11 mouse cellular contexts compared by ENCODE assay signal in genomic region chr11:49938258-49939164, GRCm38 (mm10). TPM values are rescaled to one million over a fixed set of nuclear protein-coding genes. Genes with fewer than 3 reads are reported as not detected.
DNase-seq lines count a peak whose midpoint lies in the region; ATAC-seq and TF ChIP-seq lines count a peak whose summit lies in the region.
"Had no signal": no experiment of that assay in that cellular context is flagged by ENCODE, and none has a peak within 500 bp of the region (broad histone marks: within the 10 kb centered on the region; RNA-seq: fewer than 3 reads in every experiment).

No protein-coding gene starts in this region.

- TF ChIP-seq EP300 in lung, postnatal 0 days (IDR thresholded peaks at IDR 0.05): peak; percentile 39; the same call in 1 of the 2 replicates

- H3K36me3 ChIP-seq in kidney, adult 2 months (ENCODE audit: control insufficient read depth, insufficient read depth, low read length): no peaks in the 10 kb centered on the region
- H3K36me3 ChIP-seq in kidney, embryonic 14.5 days (ENCODE audit: control insufficient read depth, insufficient read depth, low read length): no peaks in the 10 kb centered on the region
- no peaks in the 10 kb centered on the region for H3K36me3 ChIP-seq in kidney, postnatal 0 days (ENCODE audit: insufficient read depth, low read length)
- H3K36me3 ChIP-seq in lung, postnatal 0 days (ENCODE audit: insufficient read depth, low read length): no peaks in the 10 kb centered on the region
- no peaks in the 10 kb centered on the region for H3K36me3 ChIP-seq in stomach, embryonic 16.5 days (ENCODE audit: control insufficient read depth, insufficient read depth, low read length)
- H3K36me3 ChIP-seq: embryonic facial prominence, embryonic 12.5 days; G1E had no signal

- H3K4me1 ChIP-seq in kidney, adult 2 months (ENCODE audit: control insufficient read depth, insufficient read depth, low read length): no peaks in the 10 kb centered on the region
- H3K4me1 ChIP-seq in kidney, embryonic 14.5 days (ENCODE audit: control insufficient read depth, insufficient read depth, low read length): no peaks in the 10 kb centered on the region
- no peaks in the 10 kb centered on the region for H3K4me1 ChIP-seq in kidney, postnatal 0 days (replicated peaks; ENCODE audit: insufficient read depth, low read length)
- no peaks in the 10 kb centered on the region for H3K4me1 ChIP-seq in lung, postnatal 0 days (ENCODE audit: insufficient read depth, low read depth, low read length)
- no peaks in the 10 kb centered on the region for H3K4me1 ChIP-seq in stomach, embryonic 16.5 days (ENCODE audit: control insufficient read depth, insufficient read depth, low read length)

- H3K27ac ChIP-seq in kidney, adult 2 months (ENCODE audit: insufficient read depth, low read depth, low read length): no peak overlapping the region
- no peak overlapping the region for H3K27ac ChIP-seq in kidney, embryonic 14.5 days (ENCODE audit: low read depth, low read length)
- no peak overlapping the region for H3K27ac ChIP-seq in kidney, postnatal 0 days
- no peak overlapping the region for H3K27ac ChIP-seq in lung, postnatal 0 days (ENCODE audit: low read length)
- no peak overlapping the region for H3K27ac ChIP-seq in stomach, embryonic 16.5 days (ENCODE audit: low read length)
- H3K27ac ChIP-seq: embryonic facial prominence, embryonic 12.5 days had no signal

- DNase-seq in kidney, adult 2 months: peak; percentile 7
- DNase-seq in cerebellum, postnatal 36 days: peak; percentile 69 to 79
- no peak for DNase-seq in kidney, postnatal 0 days (ENCODE audit: low spot score)
- peak; percentile 36 for DNase-seq in lung, postnatal 0 days (ENCODE audit: low spot score)
- no peak for DNase-seq in ovary, adult 18-20 months (ENCODE audit: low spot score)
- no peak for DNase-seq in B cell, adult 2 months

- H3K9me3 ChIP-seq in kidney, embryonic 14.5 days (ENCODE audit: control insufficient read depth, low read length): no peaks in the 10 kb centered on the region
- H3K9me3 ChIP-seq in kidney, postnatal 0 days (replicated peaks; ENCODE audit: low read length): no peaks in the 10 kb centered on the region
- H3K9me3 ChIP-seq in lung, postnatal 0 days (ENCODE audit: low read length): no peaks in the 10 kb centered on the region
- H3K9me3 ChIP-seq in stomach, embryonic 16.5 days (replicated peaks; ENCODE audit: control insufficient read depth, low read length): no peaks in the 10 kb centered on the region
- H3K9me3 ChIP-seq: embryonic facial prominence, embryonic 12.5 days; G1E had no signal

- no peaks in the 10 kb centered on the region for H3K27me3 ChIP-seq in kidney, adult 2 months (replicated peaks; ENCODE audit: control insufficient read depth, insufficient read depth, low read length)
- no peaks in the 10 kb centered on the region for H3K27me3 ChIP-seq in kidney, embryonic 14.5 days (ENCODE audit: control insufficient read depth, insufficient read depth, low read length)
- no peaks in the 10 kb centered on the region for H3K27me3 ChIP-seq in kidney, postnatal 0 days (ENCODE audit: insufficient read depth, low read length)
- no peaks in the 10 kb centered on the region for H3K27me3 ChIP-seq in lung, postnatal 0 days (replicated peaks; ENCODE audit: insufficient read depth, low read length)
- H3K27me3 ChIP-seq in stomach, embryonic 16.5 days (ENCODE audit: control insufficient read depth, insufficient read depth, low read length): no peaks in the 10 kb centered on the region
- H3K27me3 ChIP-seq: embryonic facial prominence, embryonic 12.5 days had no signal

- no peak for TF ChIP-seq CTCF in kidney, adult 2 months (conservative IDR thresholded peaks at IDR 0.05; ENCODE audit: insufficient read depth, insufficient read length, low read depth, low read length)
- TF ChIP-seq CTCF in kidney, postnatal 0 days (IDR thresholded peaks at IDR 0.05; ENCODE audit: low read depth): no peak
- TF ChIP-seq CTCF in lung, postnatal 0 days (IDR thresholded peaks at IDR 0.05): no peak

- 46% methylated on average over 4 of the region's 4 CpGs for WGBS in kidney, adult 2 months
- 46% methylated on average over 4 of the region's 4 CpGs for WGBS in kidney, embryonic 14.5 days
- 44% methylated on average over 4 of the region's 4 CpGs for WGBS in kidney, postnatal 0 days
- 61% methylated on average over 4 of the region's 4 CpGs for WGBS in lung, postnatal 0 days
- 61% methylated on average over 4 of the region's 4 CpGs for WGBS in stomach, embryonic 16.5 days

- no peak overlapping the region for H3K4me3 ChIP-seq in kidney, adult 2 months (ENCODE audit: insufficient read depth, low read depth, low read length)
- no peak overlapping the region for H3K4me3 ChIP-seq in kidney, embryonic 14.5 days (ENCODE audit: low read length)
- no peak overlapping the region for H3K4me3 ChIP-seq in kidney, postnatal 0 days (replicated peaks; ENCODE audit: low read depth, low read length)
- H3K4me3 ChIP-seq in lung, postnatal 0 days (ENCODE audit: low read depth, low read length): no peak overlapping the region
- no peak overlapping the region for H3K4me3 ChIP-seq in stomach, embryonic 16.5 days (replicated peaks; ENCODE audit: low read length)
- H3K4me3 ChIP-seq: embryonic facial prominence, embryonic 12.5 days; myocyte had no signal

- no peak overlapping the region for H3K4me2 ChIP-seq in kidney, embryonic 14.5 days (replicated peaks; ENCODE audit: low read depth, low read length)
- no peak overlapping the region for H3K4me2 ChIP-seq in kidney, postnatal 0 days (ENCODE audit: low read length)
- H3K4me2 ChIP-seq in lung, postnatal 0 days (replicated peaks; ENCODE audit: low read depth, low read length): no peak overlapping the region
- no peak overlapping the region for H3K4me2 ChIP-seq in stomach, embryonic 16.5 days (ENCODE audit: low read depth, low read length)
- H3K4me2 ChIP-seq: embryonic facial prominence, embryonic 12.5 days had no signal

- H3K9ac ChIP-seq in kidney, embryonic 14.5 days (ENCODE audit: low read depth, low read length): no peak overlapping the region
- H3K9ac ChIP-seq in kidney, postnatal 0 days (ENCODE audit: low read depth, low read length): no peak overlapping the region
- H3K9ac ChIP-seq in lung, postnatal 0 days (replicated peaks; ENCODE audit: low read depth): no peak overlapping the region
- H3K9ac ChIP-seq in stomach, embryonic 16.5 days (ENCODE audit: low read length): no peak overlapping the region
- H3K9ac ChIP-seq: embryonic facial prominence, embryonic 12.5 days had no signal

- no peak for TF ChIP-seq POLR2A in kidney, adult 2 months (IDR thresholded peaks at IDR 0.05; ENCODE audit: low read depth, low read length)

- no peak; the same call in 1 of the 2 replicates for ATAC-seq in kidney, embryonic 14.5 days (ENCODE audit: low FRiP score, low TSS enrichment)
- ATAC-seq in kidney, postnatal 0 days (replicated peaks; ENCODE audit: low FRiP score, low read depth): 0 out of 2 replicates have a peak, but pooled peaks have one; percentile 29
- ATAC-seq in lung, postnatal 0 days: peak; percentile 70
- ATAC-seq in stomach, embryonic 16.5 days (ENCODE audit: insufficient read depth, low FRiP score): peak; percentile 42; the same call in 1 of the 2 replicates

RNA-seq across cellular contexts. Expression of gene Rasgef1c, which starts 36.9 kb away (rescaled TPM):
- polyA plus RNA-seq in kidney, adult 2 months (2012; rRNA removed): 0.11 and 0.24 TPM in 2 replicates
- not detected in 2 replicates for polyA plus RNA-seq in kidney, embryonic 14.5 days (2014; fragmentation: Nextera tagmentation; extraction: Ambion mirVana)
- 0.10 and 0.18 TPM in 2 replicates for polyA plus RNA-seq in kidney, postnatal 0 days (2015; fragmentation: Nextera tagmentation; extraction: Ambion mirVana)
- not detected in 2 replicates for polyA plus RNA-seq in lung, postnatal 0 days (2015; fragmentation: Nextera tagmentation; extraction: Ambion mirVana)
- polyA plus RNA-seq in stomach, embryonic 16.5 days (2015; fragmentation: Nextera tagmentation; extraction: Ambion mirVana): 0.40 and 0.50 TPM in 2 replicates
- polyA plus RNA-seq: G1E, myocyte had no signal

Comparison
In these comparisons a context has a peak if more than half of its experiments do, and no peak if none do; other contexts are left out.
1. DNase-seq: peak in kidney, adult 2 months (single experiment), cerebellum, postnatal 36 days (2 of 2) and lung, postnatal 0 days (single experiment); none in kidney, postnatal 0 days (single experiment), ovary, adult 18-20 months (single experiment) and B cell, adult 2 months (0 of 2).